Mouse (Mus musculus) MEL (cell line): ENCODE measurements around the gene Kctd14. TPM values are rescaled to one million over a fixed set of nuclear protein-coding genes. Genes with fewer than 3 reads are reported as not detected.

ENCODE experiments used
- DNase-seq: peaks from one replicate; pipeline ENCODE4 v3.0.0; 2011; ENCODE audit warnings: low read depth, low spot score
- H3K27ac ChIP-seq: 2 replicates; pipeline ENCODE4 v1.5.1; 2012; ENCODE audit warnings: low read depth, mild to moderate bottlenecking, control low read depth, low read length, moderate library complexity; ENCODE audit not compliant: control insufficient read depth
- H3K27me3 ChIP-seq, 2 experiments: fragments of 150-350 bp in 1 of 2; sonication (generic) in 1 of 2; 2 replicates each; pipeline ENCODE4 v1.6.1; 2012; ENCODE audit warnings: low read length in 2 of 2, mild to moderate bottlenecking in 2 of 2, improper control_type of control experiment in 1 of 2, moderate library complexity in 1 of 2; ENCODE audit not compliant: insufficient read depth in 2 of 2, control insufficient read depth in 1 of 2
- H3K36me3 ChIP-seq, 2 experiments: 2 replicates each; pipeline ENCODE4 v1.6.1; 2012 to 2014; ENCODE audit warnings: low read length in 2 of 2, improper control_type of control experiment in 1 of 2, inconsistent platforms in 1 of 2, mild to moderate bottlenecking in 1 of 2; ENCODE audit not compliant: insufficient read depth in 2 of 2, control insufficient read depth in 1 of 2
- H3K4me1 ChIP-seq, 2 experiments: fragments of 150-350 bp in 1 of 2; sonication (generic) in 1 of 2; 2 replicates each; pipeline ENCODE4 v1.6.1; 2012; ENCODE audit warnings: low read length in 2 of 2, improper control_type of control experiment in 1 of 2, mild to moderate bottlenecking in 1 of 2; ENCODE audit not compliant: insufficient read depth in 2 of 2, control insufficient read depth in 1 of 2
- H3K4me3 ChIP-seq, 2 experiments: fragments of 150-350 bp in 1 of 2; sonication (generic) in 1 of 2; 2 replicates each; pipeline ENCODE4 v1.5.1; 2012; ENCODE audit warnings: low read depth in 2 of 2, low read length in 2 of 2, mild to moderate bottlenecking in 2 of 2, moderate library complexity in 2 of 2, control low read depth in 1 of 2, improper control_type of control experiment in 1 of 2; ENCODE audit not compliant: control insufficient read depth in 1 of 2, insufficient read depth in 1 of 2
- H3K79me2 ChIP-seq: 2 replicates; pipeline ENCODE4 v1.6.1; 2012; ENCODE audit warnings: mild to moderate bottlenecking, low read length, moderate library complexity; ENCODE audit not compliant: control insufficient read depth, poor library complexity, insufficient read depth
- H3K9ac ChIP-seq: 2 replicates; pipeline ENCODE4 v1.6.1; 2012; ENCODE audit warnings: low read depth, mild to moderate bottlenecking, control low read depth, low read length, moderate library complexity; ENCODE audit not compliant: control insufficient read depth, poor library complexity, severe bottlenecking
- H3K9me3 ChIP-seq: fragments of 150-350 bp; sonication (generic); replicated peaks from 2 replicates; pipeline ENCODE4 v1.6.1; 2012; ENCODE audit warnings: mild to moderate bottlenecking, low read length, improper control_type of control experiment, moderate library complexity; ENCODE audit not compliant: insufficient read depth
- BHLHE40 ChIP-seq: IDR thresholded peaks from 2 replicates; pipeline ENCODE4 v1.6.1; 2012; ENCODE audit warnings: low read depth, mild to moderate bottlenecking, inconsistent platforms, low read length, improper control_type of control experiment, borderline replicate concordance
- CHD1 ChIP-seq: IDR thresholded peaks from 2 replicates; pipeline ENCODE4 v1.6.1; 2012; ENCODE audit warnings: low read depth, mild to moderate bottlenecking, inconsistent platforms, low read length, improper control_type of control experiment
- CTCF ChIP-seq, 3 experiments: IDR thresholded peaks in 2 of 3; conservative IDR thresholded peaks in 1 of 3; 2 replicates each; pipeline ENCODE4 v1.5.1; 2011 to 2012; ENCODE audit warnings: low read length in 3 of 3, low read depth in 2 of 3, mild to moderate bottlenecking in 2 of 3, improper control_type of control experiment in 1 of 3, inconsistent platforms in 1 of 3, mixed read lengths in 1 of 3, moderate library complexity in 1 of 3; ENCODE audit not compliant: control insufficient read depth in 1 of 3, insufficient read depth in 1 of 3, poor library complexity in 1 of 3, severe bottlenecking in 1 of 3
- E2F4 ChIP-seq: IDR thresholded peaks from 2 replicates; pipeline ENCODE4 v1.6.1; 2011; ENCODE audit warnings: low read depth, low read length, improper control_type of control experiment, borderline replicate concordance
- GABPA ChIP-seq: IDR thresholded peaks from 2 replicates; pipeline ENCODE4 v1.6.1; 2012; ENCODE audit warnings: low read depth, mild to moderate bottlenecking, inconsistent platforms, low read length, improper control_type of control experiment, moderate library complexity
- GATA1 ChIP-seq: IDR thresholded peaks from 2 replicates; pipeline ENCODE4 v1.6.1; 2011; ENCODE audit warnings: low read depth, low read length, improper control_type of control experiment
- HCFC1 ChIP-seq: IDR thresholded peaks from 2 replicates; pipeline ENCODE4 v1.6.1; 2012; ENCODE audit warnings: low read depth, mild to moderate bottlenecking, inconsistent platforms, low read length, improper control_type of control experiment, moderate library complexity
- JUND ChIP-seq: IDR thresholded peaks from 2 replicates; pipeline ENCODE4 v1.6.1; 2011; ENCODE audit warnings: low read depth, mild to moderate bottlenecking, improper control_type of control experiment, low read length
- MAFK ChIP-seq: IDR thresholded peaks from 2 replicates; pipeline ENCODE4 v1.6.1; 2011; ENCODE audit warnings: low read depth, mild to moderate bottlenecking, low read length, improper control_type of control experiment, borderline replicate concordance
- MAX ChIP-seq: IDR thresholded peaks from 2 replicates; pipeline ENCODE4 v1.6.1; 2011; ENCODE audit warnings: low read length, improper control_type of control experiment
- MAZ ChIP-seq: IDR thresholded peaks from 2 replicates; pipeline ENCODE4 v1.6.1; 2012; ENCODE audit warnings: low read depth, mild to moderate bottlenecking, inconsistent platforms, low read length, improper control_type of control experiment
- MXI1 ChIP-seq: IDR thresholded peaks from 2 replicates; pipeline ENCODE4 v1.6.1; 2011; ENCODE audit warnings: mild to moderate bottlenecking, low read depth, low read length, improper control_type of control experiment
- MYC ChIP-seq: IDR thresholded peaks from 2 replicates; pipeline ENCODE4 v1.6.1; 2011; ENCODE audit warnings: low read depth, mild to moderate bottlenecking, low read length, improper control_type of control experiment, moderate library complexity
- NELFE ChIP-seq: IDR thresholded peaks from 2 replicates; pipeline ENCODE4 v1.6.1; 2011; ENCODE audit warnings: low read depth, low read length, improper control_type of control experiment
- NRF1 ChIP-seq: IDR thresholded peaks from 2 replicates; pipeline ENCODE4 v1.6.1; 2014; ENCODE audit warnings: low read depth, mild to moderate bottlenecking, inconsistent platforms, low read length, improper control_type of control experiment, moderate library complexity; ENCODE audit not compliant: poor library complexity, insufficient read depth, severe bottlenecking
- POLR2A ChIP-seq, 2 experiments: IDR thresholded peaks; 2 replicates each; pipeline ENCODE4 v1.6.1; 2011 to 2012; ENCODE audit warnings: low read length in 2 of 2, mild to moderate bottlenecking in 2 of 2, control low read depth in 1 of 2, improper control_type of control experiment in 1 of 2, low read depth in 1 of 2, moderate library complexity in 1 of 2; ENCODE audit not compliant: control insufficient read depth in 1 of 2, insufficient read depth in 1 of 2, poor library complexity in 1 of 2
- RAD21 ChIP-seq: IDR thresholded peaks from 2 replicates; pipeline ENCODE4 v1.6.1; 2011; ENCODE audit warnings: mild to moderate bottlenecking, low read depth, low read length, improper control_type of control experiment
- SIN3A ChIP-seq: IDR thresholded peaks from 2 replicates; pipeline ENCODE4 v1.6.1; 2012; ENCODE audit warnings: low read length, improper control_type of control experiment, inconsistent platforms
- SMC3 ChIP-seq: IDR thresholded peaks from 2 replicates; pipeline ENCODE4 v1.6.1; 2011; ENCODE audit warnings: low read depth, low read length, improper control_type of control experiment
- TAL1 ChIP-seq: IDR thresholded peaks from 2 replicates; pipeline ENCODE4 v1.6.1; 2012; ENCODE audit warnings: mild to moderate bottlenecking, inconsistent platforms, low read length, moderate library complexity, mixed read lengths
- TBP ChIP-seq: IDR thresholded peaks from 2 replicates; pipeline ENCODE4 v1.8.0; 2011; ENCODE audit warnings: low read depth, low read length, improper control_type of control experiment
- TCF12 ChIP-seq: IDR thresholded peaks from 2 replicates; pipeline ENCODE4 v1.6.1; 2014; ENCODE audit warnings: low read depth, mild to moderate bottlenecking, inconsistent platforms, low read length, improper control_type of control experiment, moderate library complexity
- USF2 ChIP-seq, 2 experiments: IDR thresholded peaks; 2 replicates each; pipeline ENCODE4 v1.6.1; 2011 to 2012; ENCODE audit warnings: improper control_type of control experiment in 2 of 2, low read length in 2 of 2, borderline replicate concordance in 1 of 2, inconsistent platforms in 1 of 2, low read depth in 1 of 2, mild to moderate bottlenecking in 1 of 2; ENCODE audit not compliant: insufficient read depth in 1 of 2
- ZKSCAN1 ChIP-seq: IDR thresholded peaks from 2 replicates; pipeline ENCODE4 v1.6.1; 2012; ENCODE audit warnings: low read depth, mild to moderate bottlenecking, inconsistent platforms, low read length, improper control_type of control experiment, moderate library complexity
- ZMIZ1 ChIP-seq: IDR thresholded peaks from 2 replicates; pipeline ENCODE4 v1.6.1; 2012; ENCODE audit warnings: low read depth, mild to moderate bottlenecking, inconsistent platforms, low read length, improper control_type of control experiment, moderate library complexity
- ZNF384 ChIP-seq: IDR thresholded peaks from 2 replicates; pipeline ENCODE4 v1.6.1; 2012; ENCODE audit warnings: low read depth, mild to moderate bottlenecking, inconsistent platforms, low read length, improper control_type of control experiment
- polyA plus RNA-seq, 2 experiments: library from polyadenylated mRNA; stranded (reverse) in 1 of 2; unstranded in 1 of 2; fragments of >175 nt in 1 of 2; fragments of >200 nt in 1 of 2; gene quantifications; 2 replicates each; pipeline versions ENCODE4 v1.2.1 to v1.2.4; 2012; ENCODE audit warnings: low replicate concordance in 2 of 2, low read depth in 1 of 2; ENCODE audit not compliant: insufficient read length in 2 of 2, insufficient read depth in 1 of 2, missing spikeins in 1 of 2
- total RNA-seq: library from RNA; depleted of rRNA; stranded (reverse); fragments of 300-350 nt; gene quantifications from 2 replicates; pipeline ENCODE4 v1.2.3, GENCODE M21; 2012

Kctd14 gene
- total and polyA plus RNA-seq, 3 experiments: 0.58 to 0.77 TPM; not detected in 1

GRCm38 (mm10) chr7:97480821-97481339, 29.8 kb downstream of the Kctd14 start, which contains the start of gene Ints4 (continued):
- no peak for TF ChIP-seq ZMIZ1

- H3K27ac ChIP-seq: no peak overlapping the region
These were observed 32.3 kb downstream of the Kctd14 start for GRCm38 (mm10) chr7:97483378-97483777.

GRCm38 (mm10) chr7:97491157-97491556, 40.0 kb downstream of the Kctd14 start:
- DNase-seq: no peak
- peaks cover 0 to 2% of the 10 kb centered on the region in 2 experiments; a peak in 2 of 4 replicates for H3K4me1 ChIP-seq
- no peak overlapping the region for H3K27ac ChIP-seq
- no peaks in the 10 kb centered on the region for H3K9me3 ChIP-seq
- H3K4me3 ChIP-seq: no peak overlapping the region
- H3K9ac ChIP-seq: no peak overlapping the region
- H3K27me3 ChIP-seq: no peaks in the 10 kb centered on the region
- no peaks in the 10 kb centered on the region for H3K79me2 ChIP-seq
- no peak for TF ChIP-seq MAZ
- no peak for TF ChIP-seq HCFC1
- no peak for TF ChIP-seq E2F4
- no peak for TF ChIP-seq RAD21
- TF ChIP-seq ZNF384: no peak
- no peak for TF ChIP-seq MYC
- TF ChIP-seq GABPA: no peak
- no peak for TF ChIP-seq NRF1
- TF ChIP-seq CTCF (IDR thresholded peaks at IDR 0.05 in 2 of 3, conservative IDR thresholded peaks at IDR 0.05 in 1 of 3; ENCODE audit: control insufficient read depth in 1 of 3, insufficient read depth in 1 of 3, low read depth in 2 of 3, low read length in 3 of 3, poor library complexity in 1 of 3, severe bottlenecking in 1 of 3): no peak
- no peak for TF ChIP-seq SMC3
- TF ChIP-seq MXI1: no peak
- TF ChIP-seq TCF12: no peak
- TF ChIP-seq CHD1: no peak
- TF ChIP-seq MAFK: no peak
- TF ChIP-seq NELFE: no peak
- no peak for TF ChIP-seq TBP
- no peak for TF ChIP-seq BHLHE40
- H3K36me3 ChIP-seq: peaks cover 5 to 6% of the 10 kb centered on the region in 2 experiments; a peak in 3 of 4 replicates

More at GRCm38 (mm10) chr7:97483378-97483777, 32.3 kb downstream of the Kctd14 start:
- H3K9me3 ChIP-seq: no peaks in the 10 kb centered on the region
- H3K4me3 ChIP-seq: no peak overlapping the region
- DNase-seq: no peak
- no peaks in the 10 kb centered on the region for H3K27me3 ChIP-seq
- TF ChIP-seq ZKSCAN1 (no peak), MAX (no peak), POLR2A (IDR thresholded peaks at IDR 0.05; ENCODE audit: control insufficient read depth in 1 of 2, insufficient read depth in 1 of 2, low read depth in 1 of 2, low read length in 2 of 2, poor library complexity in 1 of 2) (no peak), E2F4 (no peak), JUND (no peak), NELFE (no peak), SIN3A (no peak), RAD21 (no peak), NRF1 (no peak), USF2 (IDR thresholded peaks at IDR 0.05; ENCODE audit: borderline replicate concordance in 1 of 2, insufficient read depth in 1 of 2, low read depth in 1 of 2, low read length in 2 of 2) (no peak), MAZ (no peak), TAL1 (no peak), MAFK (no peak), TBP (no peak), GATA1 (no peak)
- peaks cover 2 to 9% of the 10 kb centered on the region in 2 experiments; a peak in 2 of 4 replicates for H3K4me1 ChIP-seq
- H3K36me3 ChIP-seq: peaks cover 2 to 8% of the 10 kb centered on the region in 2 experiments; a peak in 3 of 4 replicates
- H3K9ac ChIP-seq: no peak overlapping the region
- H3K79me2 ChIP-seq: peaks cover 18% of the 10 kb centered on the region
